Mouse (Mus musculus) embryonic fibroblast, embryonic 13.5 days (primary cell): ENCODE measurements around the gene Nav2.

Source experiments
- CTCF ChIP-seq: IDR thresholded peaks from 2 replicates; pipeline ENCODE4 v1.5.1; 2011; ENCODE audit warnings: mild to moderate bottlenecking, control low read depth, low read length, moderate library complexity, borderline replicate concordance; ENCODE audit not compliant: insufficient read depth
- POLR2A ChIP-seq: IDR thresholded peaks from 2 replicates; pipeline ENCODE4 v1.6.1; 2011; ENCODE audit warnings: low read depth, mild to moderate bottlenecking, control low read depth, low read length, moderate library complexity

- no peak for TF ChIP-seq POLR2A
- TF ChIP-seq CTCF: no peak
Observed at GRCm38 (mm10) chr7:49408625-49409024, 500.1 kb downstream of the Nav2 start.
